Mouse (Mus musculus): ENCODE measurements around the gene Il12rb2.

Il12rb2 gene

DNA sequence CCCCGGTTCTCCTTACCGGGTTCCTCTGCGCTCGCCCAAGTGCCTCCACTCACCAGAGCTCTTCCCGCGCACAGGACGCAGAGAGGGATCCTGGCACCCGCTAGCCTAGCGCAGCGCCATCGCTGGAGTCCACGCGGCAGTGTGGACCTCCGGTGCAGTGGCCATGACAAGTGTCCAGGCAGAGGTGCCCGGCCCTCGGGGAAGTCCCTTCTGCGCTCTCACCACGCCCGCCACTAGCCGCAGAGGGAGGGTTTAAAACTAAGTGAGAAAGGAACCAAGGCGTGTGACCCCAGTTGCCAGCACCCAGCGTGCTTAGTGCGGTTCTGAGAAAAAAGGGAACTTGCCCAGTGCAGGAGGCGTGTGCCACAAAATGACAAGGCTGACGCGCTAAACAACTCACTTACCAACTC, at the start of gene Il12rb2:
Gene Il12rb2 (minus strand): TSS at position 207 of the 410 bp plus-strand sequence.
- WGBS, result 5% methylated on average over 26 of the region's 26 CpGs

DNA sequence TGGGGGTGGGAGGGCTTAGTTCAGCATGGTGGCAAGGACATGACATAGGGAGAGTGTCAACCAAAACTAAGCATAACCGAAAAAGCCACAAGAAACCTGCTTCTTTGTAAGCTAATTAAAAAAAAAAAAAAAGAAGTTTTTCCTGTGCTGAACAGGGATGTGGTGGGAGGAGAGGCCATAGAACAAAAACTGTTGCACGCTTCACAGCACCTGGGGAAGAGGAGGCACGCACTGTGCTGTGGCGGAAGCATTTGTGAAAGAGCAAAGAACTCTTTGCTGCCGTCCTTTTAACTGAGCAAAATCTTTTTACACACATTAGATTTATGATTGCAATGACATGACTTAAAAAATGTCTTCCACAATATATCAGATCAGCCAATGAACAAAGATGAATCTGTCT, 45.8 kb upstream of the Il12rb2 start:
- 84% methylated on average over 5 of the region's 5 CpGs for WGBS

DNA sequence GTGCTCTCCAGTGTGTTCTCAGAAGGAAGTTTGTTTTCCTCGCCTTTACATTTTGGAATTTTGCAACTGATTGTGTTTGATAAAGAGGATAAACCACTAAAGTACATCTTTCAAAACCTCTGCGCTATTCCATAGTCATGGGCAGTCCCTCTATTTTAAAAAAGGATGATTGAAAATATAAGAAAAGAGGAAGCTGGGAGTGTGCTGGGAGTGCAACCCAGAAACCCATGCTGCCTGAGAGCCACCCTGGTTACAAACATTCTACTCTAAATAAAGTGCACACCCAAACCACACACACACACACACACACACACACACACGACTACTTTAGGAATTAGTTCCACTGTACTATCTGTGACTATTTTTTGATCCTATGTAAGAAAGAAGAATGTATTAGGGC, 40.6 kb upstream of the Il12rb2 start:
- WGBS, result 89% methylated on average over 3 of the region's 3 CpGs

DNA sequence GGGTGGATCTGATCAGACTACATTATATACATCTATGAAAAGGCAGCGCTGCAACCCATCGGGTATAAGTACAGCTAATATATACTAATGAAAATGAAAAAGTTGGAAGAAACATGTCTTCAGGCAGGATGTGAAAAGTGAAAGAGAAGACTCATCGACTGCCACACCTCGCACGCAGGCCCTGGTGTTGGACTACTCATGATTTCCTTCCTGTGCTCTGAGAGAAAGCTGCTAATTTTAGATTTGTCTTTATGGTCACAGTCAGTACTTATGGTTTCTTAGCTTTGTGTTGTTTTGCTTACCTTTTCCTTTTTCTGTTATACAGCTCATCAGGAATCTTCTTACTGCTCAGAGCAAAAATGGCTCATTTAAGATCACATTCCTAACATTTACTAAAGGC, 39.3 kb upstream of the Il12rb2 start:
- WGBS, result 81% methylated on average over 5 of the region's 5 CpGs

DNA sequence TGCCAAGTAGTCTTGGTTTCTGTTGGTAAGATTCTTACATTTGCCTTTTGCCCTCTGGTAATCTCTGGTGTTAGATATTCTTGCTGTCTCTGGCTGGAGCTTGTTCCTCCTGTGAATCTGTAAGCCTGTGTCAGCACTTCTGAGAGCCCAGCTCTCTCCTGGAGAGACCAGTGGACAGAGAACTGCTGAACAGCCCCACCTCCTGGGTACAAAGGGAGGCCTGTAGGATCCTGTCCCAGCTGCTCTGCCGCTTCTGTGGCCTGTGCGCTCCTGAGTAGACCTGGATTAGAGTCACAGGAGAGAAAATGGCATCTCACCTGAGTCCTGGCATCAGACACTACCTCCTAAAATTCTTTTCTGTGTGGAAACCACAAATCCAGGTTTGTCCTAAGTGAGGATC, 37.4 kb upstream of the Il12rb2 start:
- WGBS, result 85% methylated on average over 2 of the region's 2 CpGs

DNA sequence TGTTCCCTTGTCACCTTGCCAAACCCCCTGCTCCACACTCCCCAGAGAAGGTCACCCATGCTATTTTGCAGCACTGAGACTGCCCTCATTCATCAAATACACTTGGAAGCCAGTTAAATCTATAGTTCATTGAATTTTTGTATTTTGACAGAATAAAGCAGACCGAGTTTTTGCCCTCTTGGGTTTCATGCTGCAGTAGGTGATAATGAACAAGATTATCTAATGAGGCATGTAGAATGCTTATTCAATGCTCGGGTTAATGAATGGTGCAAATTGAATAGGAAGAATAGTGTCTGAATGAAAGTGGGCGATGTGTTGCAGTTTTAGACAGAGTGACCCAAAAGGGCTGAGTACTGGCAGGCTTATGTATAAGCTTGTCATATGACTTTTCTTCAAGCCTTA, 29.3 kb upstream of the Il12rb2 start:
- WGBS, result 63% methylated on average over 3 of the region's 3 CpGs

DNA sequence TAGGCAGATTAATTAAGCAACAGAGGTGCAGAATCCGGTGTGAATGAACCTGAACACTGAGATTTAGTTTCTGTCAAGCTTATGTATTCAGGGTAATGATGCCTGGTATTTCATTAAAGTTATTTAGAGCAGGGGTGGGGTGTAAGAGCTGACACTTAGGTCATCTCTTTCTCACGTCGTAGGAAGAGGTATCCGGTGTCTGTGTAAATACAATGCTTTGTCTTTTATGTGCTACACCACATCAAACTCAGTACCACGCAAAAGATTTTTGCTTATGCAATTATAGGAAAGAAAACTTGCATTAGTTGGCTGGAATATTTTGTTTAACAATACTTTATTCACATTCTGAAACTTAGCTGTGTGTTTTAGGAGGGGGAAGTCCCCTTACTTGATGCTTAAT, 23.6 kb upstream of the Il12rb2 start:
- WGBS, result 84% methylated on average over 5 of the region's 5 CpGs

DNA sequence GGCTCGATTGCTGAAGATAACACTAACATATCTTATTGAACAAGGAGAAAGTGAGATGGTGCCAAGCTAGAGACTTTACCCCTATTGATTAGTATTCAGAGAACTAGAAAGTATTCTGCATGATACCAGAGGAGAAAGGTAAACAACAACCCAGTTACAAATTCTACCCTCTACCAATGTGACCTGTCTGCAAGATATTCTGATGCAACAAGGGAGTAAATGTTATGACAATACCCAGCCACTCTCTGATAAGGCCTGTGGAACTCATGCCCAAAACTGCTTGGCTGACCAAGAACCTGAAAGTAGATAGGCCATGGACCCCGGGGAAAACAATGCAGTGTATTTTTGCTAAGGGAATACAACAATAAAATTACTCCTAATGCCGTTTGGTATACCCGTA, 10.2 kb downstream of the Il12rb2 start:
- WGBS, result 93% methylated on average over 4 of the region's 4 CpGs

DNA sequence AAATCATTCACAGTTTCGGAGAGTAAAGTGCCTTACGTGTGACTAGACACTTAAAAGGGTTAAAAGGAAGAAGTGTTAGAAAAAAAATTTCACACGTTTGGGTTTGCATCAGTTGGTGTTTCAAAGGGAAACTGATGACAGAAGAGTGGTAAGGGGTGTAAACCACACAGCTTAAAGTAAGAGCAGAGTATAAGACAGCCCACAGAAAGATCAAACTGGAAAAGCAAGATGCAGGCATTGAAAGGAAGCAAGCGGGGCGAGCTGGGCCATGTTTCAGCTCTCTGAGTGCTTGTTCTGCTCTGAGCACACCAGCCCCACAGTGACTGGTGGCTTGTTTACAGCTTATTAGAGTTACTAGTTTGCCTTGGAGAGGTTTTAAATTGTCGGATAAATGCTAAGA, 27.9 kb downstream of the Il12rb2 start:
- WGBS, result 83% methylated on average over 6 of the region's 6 CpGs

DNA sequence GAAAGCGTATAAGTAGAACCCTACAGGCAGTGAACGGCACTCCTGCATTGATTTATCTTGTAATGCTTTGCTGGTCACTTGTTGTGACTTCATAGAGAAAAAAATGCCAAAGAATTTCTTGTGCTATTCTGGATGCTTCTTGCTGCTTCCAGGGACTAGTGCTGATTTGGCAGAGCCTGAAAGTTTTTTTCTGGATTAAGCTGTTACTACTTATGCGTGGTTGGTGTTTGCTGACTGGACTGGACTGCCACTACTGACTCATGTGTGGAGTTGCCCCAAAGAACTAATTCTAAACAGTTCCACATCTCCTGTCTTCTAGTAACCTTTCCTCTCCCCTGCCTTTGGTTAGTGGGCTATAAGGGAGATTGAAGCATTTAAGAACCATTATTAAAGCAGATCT, 52.2 kb downstream of the Il12rb2 start:
- WGBS, result 62% methylated on average over 3 of the region's 3 CpGs

DNA sequence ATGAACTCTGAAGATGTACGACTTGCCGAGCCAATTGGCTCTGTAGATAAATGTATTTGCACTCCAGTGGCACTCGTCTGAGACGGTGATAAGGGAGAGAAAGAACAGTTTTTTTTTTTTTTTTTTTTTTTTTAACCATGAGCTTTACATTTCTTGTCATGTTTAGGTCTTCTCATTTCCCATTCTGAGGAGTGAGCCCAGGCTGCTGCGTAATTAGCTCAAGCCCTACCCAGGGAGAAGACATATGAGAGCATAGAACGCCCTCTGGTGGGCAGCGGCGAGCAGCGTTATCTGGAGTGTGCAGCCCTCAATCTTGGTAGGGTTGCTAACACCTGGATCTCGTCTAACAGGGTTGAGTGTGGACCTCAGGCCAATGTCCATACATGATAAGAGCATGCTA, 57.5 kb downstream of the Il12rb2 start:
- WGBS, result 18% methylated on average over 10 of the region's 10 CpGs

DNA sequence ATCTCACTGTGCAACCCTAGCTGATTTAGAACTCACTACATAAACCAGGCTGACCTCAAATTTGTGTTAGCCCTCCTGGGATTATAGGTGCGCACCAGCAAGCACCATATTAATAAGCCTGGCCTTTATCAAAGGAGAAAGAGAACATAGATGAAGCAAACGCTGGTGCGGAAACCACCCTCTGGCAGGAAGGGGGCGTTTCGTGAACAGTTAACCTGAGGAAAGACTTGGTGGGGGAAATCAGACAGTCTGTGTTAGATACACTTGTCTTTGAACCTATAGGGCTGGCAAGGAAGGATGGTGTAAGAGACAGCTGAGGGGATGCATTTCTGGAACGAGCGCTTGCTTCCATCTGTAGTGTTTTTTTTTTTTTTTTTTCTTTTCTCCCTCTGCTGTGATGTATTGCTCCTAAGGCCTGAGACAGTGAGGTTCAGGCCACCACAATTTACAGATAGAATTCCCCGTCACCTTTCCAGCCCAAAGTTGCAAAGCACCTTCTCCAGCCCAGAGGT, 58.1 kb downstream of the Il12rb2 start:
- 61% methylated on average over 8 of the region's 8 CpGs for WGBS

DNA sequence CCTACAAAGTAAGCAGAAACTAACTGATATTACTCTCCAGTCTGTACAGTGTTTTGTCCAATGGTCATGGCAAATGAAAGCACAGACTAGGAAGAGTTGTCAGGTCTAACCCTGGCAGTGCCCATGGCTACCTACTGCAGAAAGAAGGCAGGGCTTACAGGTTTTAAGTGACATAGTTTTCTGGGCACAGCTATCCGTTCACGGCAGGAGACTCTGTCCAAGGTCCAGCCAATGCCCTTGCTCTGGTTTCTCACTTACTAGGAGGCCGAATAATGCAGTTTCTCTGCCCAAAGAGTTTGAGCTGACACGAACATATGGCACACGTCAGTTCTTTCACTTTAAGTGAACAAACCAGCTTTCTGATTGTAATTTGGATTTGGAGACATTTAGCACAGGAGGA, 58.9 kb downstream of the Il12rb2 start:
- 37% methylated on average over 5 of the region's 5 CpGs for WGBS

DNA sequence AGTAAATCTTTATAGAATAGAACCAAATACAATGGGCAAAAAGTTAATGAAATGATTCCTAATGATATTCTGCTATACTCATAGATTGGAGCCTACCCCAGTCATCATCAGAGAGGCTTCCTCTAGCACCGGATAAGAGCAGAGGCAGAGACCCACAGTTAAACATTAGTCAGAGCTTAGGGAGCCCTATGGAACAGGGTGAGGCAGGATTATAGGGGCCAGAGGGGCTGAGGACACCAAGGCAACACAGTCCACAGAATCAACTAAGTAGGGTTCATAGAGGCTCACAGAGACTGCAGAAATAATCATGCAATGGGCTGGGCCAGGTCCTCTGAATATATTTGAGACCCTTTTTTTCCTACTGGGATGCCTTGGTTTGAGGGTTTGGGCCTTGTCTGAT, 61.3 kb downstream of the Il12rb2 start:
- WGBS, result 87% methylated on average over 1 of the region's 1 CpGs

DNA sequence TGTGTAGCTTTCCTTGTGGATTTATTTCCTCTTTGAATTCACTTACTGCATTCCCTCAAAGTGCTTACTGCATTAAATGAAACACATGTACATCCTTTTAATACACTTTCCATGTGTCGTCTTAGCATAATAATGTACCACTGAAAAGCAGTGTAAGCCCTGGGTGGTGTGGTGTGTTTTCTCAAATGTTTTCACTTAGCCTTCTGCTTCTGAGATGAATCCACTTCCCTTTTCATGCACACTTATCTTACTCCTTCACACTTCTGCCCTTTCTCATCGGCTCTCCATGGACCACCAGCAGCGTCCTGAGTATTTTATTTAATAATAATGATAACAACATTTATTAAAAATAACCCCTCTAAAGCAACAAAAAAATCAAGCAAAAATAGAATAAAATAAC, 66.2 kb downstream of the Il12rb2 start:
- WGBS, result 75% methylated on average over 3 of the region's 3 CpGs

DNA sequence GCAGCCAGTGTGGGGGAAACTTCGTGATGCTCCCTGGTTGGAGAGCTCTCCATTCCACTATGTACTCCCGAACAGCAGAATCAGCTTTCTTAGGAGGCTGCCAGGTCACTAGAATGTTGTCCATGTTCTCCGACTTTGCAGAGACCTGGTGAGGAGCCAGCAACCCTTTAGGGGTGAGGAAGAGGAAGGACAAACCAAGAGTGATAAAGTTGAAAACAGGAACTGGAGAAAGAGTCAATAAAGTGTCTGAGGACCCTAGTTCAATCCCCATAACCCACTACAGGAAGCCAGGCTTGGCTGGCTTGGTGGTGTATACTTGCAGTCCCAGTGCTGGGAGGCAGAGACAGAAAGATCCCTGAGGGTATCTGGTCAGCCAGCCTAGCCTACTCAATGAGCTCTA, 67.0 kb downstream of the Il12rb2 start:
- WGBS, result 80% methylated on average over 3 of the region's 3 CpGs

DNA sequence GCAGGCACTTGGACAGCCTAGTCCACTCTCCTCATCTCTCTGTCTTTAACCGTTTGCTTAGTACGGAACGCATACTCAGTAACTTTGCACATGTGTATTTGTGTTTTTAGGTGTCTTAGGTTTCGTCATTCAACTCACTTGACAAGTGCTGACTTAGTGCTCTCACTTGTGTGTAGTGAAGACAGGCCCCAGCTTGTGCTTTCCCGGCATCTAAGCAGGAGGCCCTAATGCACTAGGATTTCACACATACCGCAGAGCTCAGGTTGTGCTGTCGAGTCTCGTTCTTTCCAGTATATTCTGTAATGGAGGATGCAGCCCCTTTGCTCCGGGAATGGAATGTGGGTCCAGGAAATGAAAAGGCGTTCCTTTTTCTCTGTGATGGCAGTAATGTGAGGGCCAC, 72.8 kb downstream of the Il12rb2 start:
- WGBS, result 88% methylated on average over 10 of the region's 10 CpGs

DNA sequence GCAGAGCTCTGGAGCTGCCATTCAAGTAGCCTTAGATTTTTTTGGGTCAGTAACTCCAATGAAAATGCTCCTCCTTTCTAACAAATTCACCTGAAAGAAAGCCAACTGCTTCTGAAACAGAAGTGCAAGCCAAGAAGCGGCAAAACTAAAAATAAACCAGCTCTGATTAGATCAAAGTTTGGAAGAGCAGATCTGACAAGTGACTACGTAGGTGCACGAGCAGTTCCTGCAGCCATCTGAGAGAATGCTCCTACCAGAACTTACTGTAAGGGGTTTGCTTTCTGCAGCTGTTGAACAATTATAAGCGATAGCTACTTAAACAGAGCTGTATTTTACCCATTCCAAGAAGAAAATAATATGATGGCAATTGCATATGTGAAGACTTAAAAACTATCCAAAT, 73.5 kb downstream of the Il12rb2 start:
- 42% methylated on average over 4 of the region's 4 CpGs for WGBS

DNA sequence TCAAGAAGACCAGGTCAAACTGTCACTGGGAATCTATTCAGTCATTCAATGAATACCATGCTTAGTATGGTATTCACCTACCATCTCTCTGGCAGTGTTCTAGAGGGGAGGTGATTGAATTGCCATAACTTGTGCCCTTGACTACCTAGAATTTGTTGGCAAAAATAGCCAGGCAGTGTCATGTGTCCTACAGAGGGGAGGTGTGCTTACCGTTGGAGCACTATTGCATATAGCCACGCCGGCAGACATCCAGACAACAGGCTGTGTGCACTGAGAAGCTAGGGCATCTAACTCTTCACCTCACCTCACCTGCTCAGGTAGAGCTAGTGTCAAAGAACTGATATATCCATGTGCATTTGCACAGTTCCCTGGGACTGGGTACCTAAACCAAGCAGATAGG, 74.8 kb downstream of the Il12rb2 start:
- WGBS, result 75% methylated on average over 3 of the region's 3 CpGs

DNA sequence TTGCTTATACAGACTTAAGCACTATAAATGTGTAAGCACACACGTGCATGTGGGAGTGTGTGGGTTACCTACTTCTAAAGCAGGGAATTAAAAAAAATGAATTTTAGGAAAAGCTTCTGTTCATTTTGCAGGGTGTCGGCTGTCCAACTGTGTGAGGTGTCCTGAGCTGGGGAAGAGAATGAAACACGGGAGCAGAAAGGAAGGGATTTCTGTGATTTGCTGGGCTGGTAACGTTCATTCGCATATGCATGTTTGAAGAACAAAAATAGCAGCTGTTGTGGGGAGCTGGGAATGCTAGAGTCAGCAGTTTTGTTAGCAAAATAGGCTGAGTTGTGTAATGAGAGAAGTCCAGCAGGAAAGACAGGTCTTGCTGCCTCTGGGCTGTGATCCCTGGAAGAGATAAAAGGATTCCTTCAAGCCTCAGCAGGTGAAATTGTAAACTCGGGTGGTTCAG, 75.3 kb downstream of the Il12rb2 start:
- 16% methylated on average over 6 of the region's 6 CpGs for WGBS

DNA sequence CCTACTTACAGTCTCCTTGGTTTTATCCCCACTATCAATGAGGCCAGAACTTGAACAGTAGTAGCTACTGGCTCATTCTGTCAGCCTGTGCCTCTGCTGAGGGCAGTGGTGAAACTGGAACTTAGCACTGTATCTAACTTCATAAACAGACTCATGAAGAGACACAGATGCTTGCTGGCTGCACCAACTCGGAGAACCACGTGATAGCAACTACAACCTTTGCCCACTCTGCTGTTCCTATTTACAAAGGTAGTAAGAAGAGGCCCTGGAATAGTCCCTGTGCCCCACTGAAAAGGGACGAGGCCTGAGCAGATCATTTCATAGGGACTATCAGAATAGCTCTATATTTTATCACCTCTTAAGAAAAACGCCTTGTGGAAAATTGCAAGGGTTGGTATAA, 75.7 kb downstream of the Il12rb2 start:
- WGBS, result 34% methylated on average over 4 of the region's 4 CpGs

DNA sequence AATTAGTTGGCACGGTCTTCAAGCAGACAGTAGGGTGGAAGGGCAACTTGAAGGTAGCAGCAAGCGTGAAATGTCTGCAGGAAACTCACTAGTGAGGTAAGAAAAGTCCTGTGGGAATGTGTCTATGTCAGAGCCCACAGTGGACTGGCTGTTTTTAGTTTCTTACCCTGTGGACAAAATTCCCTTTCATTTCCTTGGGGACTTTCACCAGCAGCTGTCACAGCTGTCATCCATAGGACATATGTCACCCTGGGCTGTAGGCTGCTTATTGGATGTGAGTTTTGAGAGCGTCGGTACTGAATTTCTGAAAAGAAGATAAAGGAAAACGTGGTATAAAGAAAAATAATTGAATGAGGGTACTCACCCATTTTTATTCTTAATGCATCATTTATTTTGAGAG, 77.2 kb downstream of the Il12rb2 start:
- 82% methylated on average over 5 of the region's 5 CpGs for WGBS

DNA sequence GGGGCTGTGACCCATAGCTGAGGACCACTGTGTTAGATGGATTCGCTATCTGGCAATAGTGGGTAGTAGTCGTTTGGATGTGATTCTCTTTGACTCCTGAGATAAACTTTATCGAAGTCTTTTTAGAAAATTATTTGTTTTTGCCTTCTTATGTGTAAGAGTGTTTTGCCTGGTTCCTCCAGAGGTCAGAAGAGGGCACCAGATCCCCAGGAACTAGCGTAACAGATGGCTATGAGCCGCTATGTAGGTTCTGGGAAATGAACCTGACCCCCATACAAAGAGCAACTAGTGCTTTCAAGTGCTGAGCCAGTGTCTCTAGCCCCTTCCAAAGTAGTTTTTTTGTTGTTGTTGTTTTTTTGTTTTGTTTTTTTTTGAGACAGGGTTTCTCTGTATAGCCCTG, 79.9 kb downstream of the Il12rb2 start:
- 70% methylated on average over 5 of the region's 5 CpGs for WGBS

DNA sequence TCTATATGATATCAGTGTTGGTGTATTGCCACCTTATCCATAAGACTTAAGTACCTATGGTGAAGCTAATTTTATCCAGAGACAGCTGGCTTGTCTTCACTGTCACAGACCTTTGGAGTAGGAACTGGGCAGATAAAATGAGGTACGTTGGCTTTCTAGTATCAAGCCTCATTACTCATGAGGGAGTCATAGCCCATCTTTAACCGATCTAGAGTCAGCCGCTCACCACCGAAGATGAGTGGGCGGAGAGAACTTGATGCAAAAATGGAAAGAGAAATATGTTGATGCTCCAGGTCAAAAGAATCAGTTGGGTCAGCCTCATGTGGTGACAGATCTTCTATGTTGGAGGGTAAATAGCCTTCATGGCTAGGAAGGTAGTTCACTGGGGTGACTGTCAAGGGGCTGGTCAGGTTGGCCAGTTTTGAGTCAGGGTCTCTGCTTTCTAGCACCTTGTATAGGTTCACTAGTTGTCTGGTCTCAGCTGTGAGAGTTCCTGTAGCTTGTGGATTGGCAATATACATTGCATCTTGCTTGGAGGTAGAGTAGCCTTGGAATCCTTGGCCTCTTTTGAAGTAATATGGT, 83.9 kb downstream of the Il12rb2 start:
- WGBS, result 63% methylated on average over 5 of the region's 5 CpGs

All from cerebral cortex, adult 2 months (tissue).